Mouse (Mus musculus) lung, postnatal 0 days (tissue): ENCODE measurements at regions not wholly inside any gene's neighbourhood (a gene's known extent, or its start where the extent isn't known, plus 50 kb on each side); places are given as distances from the start of the nearest gene placed in this dataset.

Source experiments
- ATAC-seq: fragments of 200-750 bp; cut with Nextera tagmentation; 2 replicates; pipeline ENCODE4 v1.8.0; 2017; ENCODE audit warnings: moderate library complexity
- DNase-seq: peaks from one replicate; pipeline ENCODE4 v3.0.0-alpha.2; 2016; ENCODE audit warnings: low spot score
- H3K27ac ChIP-seq: fragments of 300-500 bp; sonication (generic); 2 replicates; pipeline ENCODE4 v1.5.1; 2014; ENCODE audit warnings: antibody characterized with exemption, mild to moderate bottlenecking, low read length, mixed read lengths
- H3K27me3 ChIP-seq: fragments of 300-500 bp; sonication (generic); replicated peaks from 2 replicates; pipeline ENCODE4 v1.6.1; 2014; ENCODE audit warnings: low read length, mixed read lengths; ENCODE audit not compliant: insufficient read depth
- H3K36me3 ChIP-seq: fragments of 300-500 bp; sonication (generic); 2 replicates; pipeline ENCODE4 v1.6.1; 2014; ENCODE audit warnings: low read length, mixed read lengths; ENCODE audit not compliant: insufficient read depth
- H3K4me1 ChIP-seq: fragments of 300-500 bp; sonication (generic); 2 replicates; pipeline ENCODE4 v1.6.1; 2014; ENCODE audit warnings: antibody characterized with exemption, low read depth, low read length, mixed read lengths; ENCODE audit not compliant: insufficient read depth
- H3K4me2 ChIP-seq: fragments of 300-500 bp; sonication (generic); replicated peaks from 2 replicates; pipeline ENCODE4 v1.6.1; 2014; ENCODE audit warnings: low read depth, mild to moderate bottlenecking, low read length, moderate library complexity, mixed read lengths
- H3K4me3 ChIP-seq: fragments of 300-500 bp; sonication (generic); 2 replicates; pipeline ENCODE4 v1.5.1; 2014; ENCODE audit warnings: low read depth, low read length
- H3K9ac ChIP-seq: fragments of 300-500 bp; sonication (generic); replicated peaks from 2 replicates; pipeline ENCODE4 v1.6.1; 2014; ENCODE audit warnings: low read depth, mild to moderate bottlenecking
- H3K9me3 ChIP-seq: fragments of 300-500 bp; sonication (generic); 2 replicates; pipeline ENCODE4 v1.6.1; 2016; ENCODE audit warnings: low read length, mixed read lengths
- CTCF ChIP-seq: IDR thresholded peaks from 2 replicates; pipeline ENCODE4 v1.5.1; 2016; ENCODE audit warnings: antibody characterized with exemption, mild to moderate bottlenecking
- EP300 ChIP-seq: IDR thresholded peaks from 2 replicates; pipeline ENCODE4 v1.6.1; 2016; ENCODE audit warnings: antibody characterized with exemption, mild to moderate bottlenecking, control low read depth
- WGBS: fragments of 180-500 bp; shearing (Covaris S2); extraction: QIAGEN DNeasy Blood & Tissue Kit; methylation state at CpG from one replicate; pipeline ENCODE4 v1.1.7; 2014; 5-methylcytosine and 5-hydroxymethylcytosine counted together

DNA sequence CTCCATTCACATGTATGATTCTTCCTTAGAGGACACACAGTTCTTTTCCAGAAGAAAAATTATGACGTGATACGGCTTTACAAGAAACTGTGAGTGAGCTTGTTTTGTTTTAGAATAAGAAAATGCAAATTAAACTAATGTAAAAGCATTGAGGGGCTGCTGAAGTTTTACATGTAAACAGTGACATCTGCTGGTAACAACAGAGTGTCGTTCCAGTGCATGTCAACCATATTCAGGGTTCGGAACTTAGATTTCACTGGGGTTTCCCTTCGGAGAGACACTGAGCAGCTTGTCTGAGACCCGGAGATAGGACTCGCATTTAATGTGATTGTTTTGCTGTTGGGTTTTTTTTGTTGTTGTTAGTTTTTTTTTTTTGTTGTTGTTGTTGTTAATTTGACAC lies 148.4 kb upstream of the Ube3a start:
- no peak overlapping the region for H3K9ac ChIP-seq
- DNase-seq (peak; percentile 14), ATAC-seq (no peak)
- peak; percentile 48 for TF ChIP-seq CTCF
- TF ChIP-seq EP300 = no peak
- no peak overlapping the region for H3K4me3 ChIP-seq
- WGBS = 61% methylated on average over 7 of the region's 7 CpGs
- H3K4me1 ChIP-seq = no peaks in the 10 kb centered on the region
- H3K27me3 ChIP-seq = no peaks in the 10 kb centered on the region
- no peak overlapping the region for H3K27ac ChIP-seq
- no peaks in the 10 kb centered on the region for H3K36me3 ChIP-seq
- no peaks in the 10 kb centered on the region for H3K9me3 ChIP-seq
- no peak overlapping the region for H3K4me2 ChIP-seq
